Mouse (Mus musculus) adrenal gland, postnatal 25 days (tissue): ENCODE measurements at regions not wholly inside any gene's neighbourhood (a gene's known extent, or its start where the extent isn't known, plus 50 kb on each side); places are given as distances from the start of the nearest gene placed in this dataset.

Experiments
- DNase-seq: peaks from one replicate; pipeline ENCODE4 v3.0.0; 2021; ENCODE audit warnings: mixed read lengths

GRCm38 (mm10) chr2:173334856-173335595 is 58.7 kb upstream of the Pmepa1 start:
- DNase-seq, result no peak

GRCm38 (mm10) chr2:173335859-173336258 is 59.5 kb upstream of the Pmepa1 start:
- peak; percentile 70 for DNase-seq

- DNase-seq, result no peak
Observed at GRCm38 (mm10) chr2:173337666-173338065, 61.3 kb upstream of the Pmepa1 start.

GRCm38 (mm10) chr2:173338671-173339070 is 62.3 kb upstream of the Pmepa1 start:
- no peak for DNase-seq

- DNase-seq, result no peak
Observed at GRCm38 (mm10) chr2:173339211-173339610, 62.9 kb upstream of the Pmepa1 start.

GRCm38 (mm10) chr2:173340044-173340601 is 63.8 kb upstream of the Pmepa1 start:
- DNase-seq, result no peak

- DNase-seq, result no peak
Observed at GRCm38 (mm10) chr2:173342605-173343260, 66.4 kb upstream of the Pmepa1 start.

- DNase-seq, result no peak
Observed at GRCm38 (mm10) chr2:173343665-173344064, 67.3 kb upstream of the Pmepa1 start.

GRCm38 (mm10) chr2:173344221-173344620 is 67.9 kb upstream of the Pmepa1 start:
- DNase-seq, result no peak

- DNase-seq, result no peak
Observed at GRCm38 (mm10) chr2:173347341-173347740, 71.0 kb upstream of the Pmepa1 start.

GRCm38 (mm10) chr2:173348757-173349156 is 72.4 kb upstream of the Pmepa1 start:
- DNase-seq, result no peak

- no peak for DNase-seq
Observed at GRCm38 (mm10) chr2:173349510-173349909, 73.2 kb upstream of the Pmepa1 start.

GRCm38 (mm10) chr2:173349910-173350309 is 73.6 kb upstream of the Pmepa1 start:
- no peak for DNase-seq

GRCm38 (mm10) chr2:173350405-173350804 is 74.1 kb upstream of the Pmepa1 start:
- no peak for DNase-seq

GRCm38 (mm10) chr2:173350831-173351230 is 74.5 kb upstream of the Pmepa1 start:
- no peak for DNase-seq

- DNase-seq, result peak; percentile 28
Observed at GRCm38 (mm10) chr2:173351831-173352755, 75.8 kb upstream of the Pmepa1 start.

GRCm38 (mm10) chr2:173352756-173353139 is 76.4 kb upstream of the Pmepa1 start:
- no peak for DNase-seq

GRCm38 (mm10) chr2:173353435-173354241 is 77.3 kb upstream of the Pmepa1 start:
- DNase-seq, result no peak

- no peak for DNase-seq
Observed at GRCm38 (mm10) chr2:173356786-173357185, 80.5 kb upstream of the Pmepa1 start.

- DNase-seq, result no peak
Observed at GRCm38 (mm10) chr2:173365441-173366166, 89.3 kb upstream of the Pmepa1 start.

GRCm38 (mm10) chr2:173366734-173367133 is 90.4 kb upstream of the Pmepa1 start:
- no peak for DNase-seq
